Mouse (Mus musculus): ENCODE results near the gene Tomm6.
"Not testable (repeated sequence)": the region's sequence is repeated elsewhere in the genome, so short reads cannot be mapped to it uniquely, and the experiment has no call there.

DNA sequence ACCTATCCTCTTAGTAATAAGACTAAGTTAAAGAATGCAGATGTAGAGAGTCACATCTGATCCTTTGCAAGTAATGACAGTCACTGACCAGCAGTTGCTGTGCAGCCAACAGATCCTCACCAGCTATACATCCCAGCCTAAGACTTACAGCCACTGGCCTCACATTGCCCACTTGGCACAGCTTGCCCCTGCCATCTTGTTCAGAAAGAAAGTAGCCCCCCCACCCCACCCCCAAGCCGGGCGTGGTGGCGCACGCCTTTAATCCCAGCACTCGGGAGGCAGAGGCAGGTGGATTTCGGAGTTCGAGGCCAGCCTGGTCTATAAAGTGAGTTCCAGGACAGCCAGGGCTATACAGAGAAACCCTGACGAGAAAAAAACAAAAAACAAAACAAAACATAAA lies 33.8 kb downstream of the Tomm6 start:
- not testable (repeated sequence) for TF ChIP-seq CTCF, POLR2A (IDR thresholded peaks at IDR 0.05; ENCODE audit: extremely low read depth, insufficient read depth, low read length)
